Mouse (Mus musculus): Measurements from ENCODE around the gene Sema6b. TPM values are rescaled to one million over a fixed set of nuclear protein-coding genes. Genes with fewer than 3 reads are reported as not detected.

The Sema6b gene
- total RNA-seq, 2 experiments from 2014 or later = 1.5 to 2.0 TPM

GRCm38 (mm10) chr17:56147420-56147819 lies 7.3 kb upstream of the Sema6b start:
- no peak for ATAC-seq (ENCODE audit: poor library complexity, severe bottlenecking)

DNA sequence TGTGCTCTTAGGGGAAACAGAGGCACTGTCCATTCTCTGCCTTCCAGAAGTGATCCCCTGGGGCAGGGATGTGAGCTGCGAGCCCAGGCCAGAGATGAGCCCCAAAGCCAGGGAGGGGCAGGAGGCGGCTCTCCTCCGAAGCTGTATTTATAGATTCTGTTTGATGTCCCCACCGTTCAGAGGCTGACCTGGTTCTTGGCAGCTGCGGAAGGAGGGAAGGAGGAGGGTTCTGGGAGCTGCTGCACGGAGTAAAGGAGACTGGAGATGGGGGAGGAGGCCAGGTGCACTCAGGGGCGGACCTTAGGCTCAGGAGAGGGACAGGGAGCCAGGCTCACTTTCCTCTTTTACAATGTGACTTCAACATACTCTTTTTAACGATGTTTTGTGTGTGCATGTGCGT lies 6.0 kb upstream of the Sema6b start:
- ATAC-seq (ENCODE audit: poor library complexity, severe bottlenecking) = no peak

GRCm38 (mm10) chr17:56144546-56144945 lies 4.4 kb upstream of the Sema6b start:
- no peak for ATAC-seq (ENCODE audit: poor library complexity, severe bottlenecking)

DNA sequence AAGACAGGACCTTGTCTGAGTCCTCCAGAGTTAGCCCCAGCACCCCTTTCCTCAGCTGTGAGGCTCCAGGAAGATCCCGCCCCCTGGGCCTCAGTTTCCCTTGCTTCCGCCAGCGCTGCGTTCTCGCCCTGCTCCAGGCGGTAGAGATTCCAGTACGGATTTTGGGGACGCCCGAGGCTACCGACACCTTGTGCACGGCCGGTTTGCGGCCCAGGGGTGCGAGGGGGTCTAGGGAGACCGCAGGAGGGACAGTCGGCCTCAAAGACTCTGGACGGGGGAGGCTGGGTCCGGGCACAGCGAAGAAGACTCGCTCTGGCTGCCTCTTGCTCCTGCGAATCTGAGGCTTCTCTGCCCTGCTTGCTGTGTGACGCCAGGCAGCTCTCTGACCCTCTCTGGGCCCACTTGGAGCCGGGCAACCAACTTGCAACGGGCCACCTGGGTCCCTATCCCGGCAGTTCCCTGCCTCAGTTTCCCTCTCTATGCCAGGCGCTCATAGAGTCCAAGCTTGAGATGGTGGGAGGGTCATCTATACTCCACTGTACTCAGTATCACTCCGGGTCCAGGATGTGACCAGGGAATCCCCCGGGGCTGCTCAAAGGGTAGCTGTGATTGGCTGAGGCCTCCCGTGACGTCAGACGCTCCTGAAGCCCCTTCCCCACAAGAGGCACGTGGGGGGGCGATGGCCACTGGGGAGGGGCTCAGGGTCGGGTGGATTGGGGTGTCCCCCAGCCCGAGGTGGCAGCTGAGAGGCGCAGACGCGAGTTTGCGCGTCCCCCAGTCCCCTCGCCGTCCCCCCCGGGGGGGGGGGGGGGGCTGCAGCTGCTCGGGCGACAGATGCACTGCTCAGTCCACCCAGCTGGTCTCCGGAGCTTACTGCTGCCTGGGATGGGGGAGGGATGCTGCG lies 1.8 kb upstream of the Sema6b start:
- ATAC-seq (ENCODE audit: poor library complexity, severe bottlenecking) = no peak

DNA sequence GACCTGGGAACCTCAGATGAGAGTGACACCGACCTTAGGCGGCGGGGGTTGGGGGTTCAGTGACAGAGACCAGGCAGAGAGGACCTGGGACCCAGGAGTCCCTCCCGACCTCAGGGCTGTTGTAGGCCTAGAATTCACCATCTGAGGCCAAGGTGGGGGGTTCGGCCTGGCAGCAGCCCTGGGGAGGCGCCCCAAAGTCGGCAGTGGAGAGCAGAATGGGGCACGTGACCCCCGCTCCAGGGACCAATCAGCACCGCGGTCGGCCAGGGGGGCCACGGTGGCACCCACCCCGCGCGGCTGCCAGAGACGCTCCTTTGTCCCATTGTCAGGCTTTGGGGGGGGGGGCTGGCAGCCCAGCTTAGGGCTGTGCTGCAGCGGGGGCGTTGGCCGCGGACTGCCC lies 788 bp downstream of the Sema6b start:
- ATAC-seq (ENCODE audit: poor library complexity, severe bottlenecking) = no peak

GRCm38 (mm10) chr17:56137839-56138613 lies 2.1 kb downstream of the Sema6b start:
- ATAC-seq (ENCODE audit: poor library complexity, severe bottlenecking) = no peak

DNA sequence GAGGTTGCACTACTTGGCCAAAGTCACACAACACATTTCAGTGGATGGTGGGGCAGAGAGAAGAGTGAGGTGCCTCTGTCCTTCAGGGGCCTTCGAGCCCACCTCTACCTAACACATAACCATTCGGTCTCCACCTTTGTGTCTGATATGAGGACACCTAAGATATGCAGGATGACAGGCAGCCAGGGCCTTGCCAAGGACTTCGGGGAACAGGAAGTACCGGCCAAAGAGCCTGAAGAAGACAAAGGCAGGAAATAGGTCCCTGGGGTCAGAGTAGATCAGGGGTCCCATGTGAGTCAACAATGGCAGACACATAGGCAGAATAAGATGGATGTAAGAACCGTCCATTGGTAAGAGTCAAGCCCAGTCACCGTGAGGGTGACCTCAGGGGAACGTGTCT lies 3.6 kb downstream of the Sema6b start:
- ATAC-seq (ENCODE audit: poor library complexity, severe bottlenecking) = no peak

DNA sequence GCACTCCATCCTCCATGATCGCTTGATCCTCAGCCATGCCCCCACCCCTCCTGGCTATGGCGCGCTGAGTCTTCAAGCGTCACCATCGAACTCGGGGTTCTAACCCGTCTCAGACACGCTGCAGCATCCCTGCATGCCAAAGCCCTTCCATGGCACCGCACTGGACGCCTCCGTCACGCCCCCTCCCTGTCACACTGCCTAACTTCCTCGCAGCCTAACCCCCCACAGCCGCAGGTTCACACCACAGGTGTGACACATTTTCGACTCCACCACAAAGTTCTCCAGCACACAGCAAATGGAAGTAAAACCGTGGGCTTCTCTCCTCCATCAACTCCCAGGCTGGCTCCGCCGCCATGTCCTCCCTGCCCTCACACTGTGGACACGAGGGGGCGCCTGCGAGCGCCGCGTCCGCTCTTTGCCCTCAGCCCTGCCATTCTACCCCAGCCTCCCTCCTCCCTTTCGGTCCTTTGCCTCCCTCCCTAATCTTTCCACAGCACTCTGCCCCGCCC lies 5.6 kb downstream of the Sema6b start:
- peak; percentile 77 for ATAC-seq (ENCODE audit: poor library complexity, severe bottlenecking)

- ATAC-seq (ENCODE audit: poor library complexity, severe bottlenecking) = peak; percentile 69
Observed at GRCm38 (mm10) chr17:56133457-56134363, 6.4 kb downstream of the Sema6b start.

DNA sequence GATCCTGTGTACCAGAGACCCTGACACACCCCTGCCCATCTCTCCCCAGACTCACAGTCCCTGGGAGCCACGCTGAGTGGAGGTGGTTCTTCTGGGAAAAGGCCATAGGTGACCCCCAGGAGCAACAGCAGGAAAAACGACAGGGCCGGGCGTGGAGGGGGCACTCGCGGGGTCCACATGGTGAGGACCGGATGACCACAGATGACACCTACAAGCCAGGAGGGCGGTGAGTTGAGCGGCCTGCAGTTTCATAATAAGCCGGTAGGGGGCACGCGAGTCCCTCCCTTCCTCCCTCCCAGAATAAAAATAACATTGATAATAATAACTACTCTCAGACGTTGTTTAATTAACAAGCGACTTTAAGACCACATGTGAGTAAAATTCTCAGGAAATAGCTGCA lies 7.5 kb downstream of the Sema6b start:
- peak; percentile 39 for ATAC-seq (ENCODE audit: poor library complexity, severe bottlenecking)

GRCm38 (mm10) chr17:56131814-56132213 lies 8.3 kb downstream of the Sema6b start:
- no peak for ATAC-seq (ENCODE audit: poor library complexity, severe bottlenecking)

- no peak for ATAC-seq (ENCODE audit: poor library complexity, severe bottlenecking)
Observed at GRCm38 (mm10) chr17:56131136-56131535, 9.0 kb downstream of the Sema6b start.

DNA sequence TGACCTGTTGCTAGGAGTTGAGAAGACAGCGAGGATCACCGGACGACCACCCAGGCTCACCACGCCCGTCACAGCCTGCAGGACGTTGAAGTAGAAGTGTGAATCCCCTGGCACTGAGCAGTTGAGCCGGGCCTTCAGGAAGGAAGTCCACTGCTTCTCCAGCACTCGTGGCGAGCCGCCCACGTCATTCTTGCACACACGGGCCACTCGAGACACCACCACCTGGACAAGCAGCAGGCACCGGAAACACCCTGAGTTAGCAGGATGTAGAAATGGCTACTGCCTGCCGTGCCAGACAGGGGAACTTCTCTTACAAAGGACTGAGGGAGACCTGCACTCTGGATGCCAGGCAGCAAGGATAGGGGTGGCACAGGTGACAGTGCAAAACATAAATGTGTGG lies 11.9 kb downstream of the Sema6b start:
- ATAC-seq (ENCODE audit: poor library complexity, severe bottlenecking) = peak; percentile 78

- ATAC-seq (ENCODE audit: poor library complexity, severe bottlenecking) = no peak
Observed at GRCm38 (mm10) chr17:56126175-56126574, 14.0 kb downstream of the Sema6b start.

DNA sequence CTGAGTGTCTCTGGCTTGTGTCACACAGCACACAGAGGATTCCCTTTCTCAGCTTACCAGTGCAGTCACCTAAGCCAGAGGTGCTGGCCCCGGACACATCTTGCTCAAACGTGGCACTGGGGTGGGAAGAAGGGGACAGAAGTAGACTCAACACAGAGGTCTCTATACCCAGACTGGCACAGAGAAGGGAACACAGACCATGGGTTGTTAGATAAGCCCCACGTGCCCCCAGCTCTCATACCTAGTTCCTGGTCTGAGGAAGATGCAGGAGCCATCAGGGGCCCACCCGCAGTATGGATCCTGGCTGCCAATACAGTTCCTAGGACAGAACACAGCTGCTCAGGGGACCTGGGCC lies 14.9 kb downstream of the Sema6b start:
- no peak for ATAC-seq (ENCODE audit: poor library complexity, severe bottlenecking)

DNA sequence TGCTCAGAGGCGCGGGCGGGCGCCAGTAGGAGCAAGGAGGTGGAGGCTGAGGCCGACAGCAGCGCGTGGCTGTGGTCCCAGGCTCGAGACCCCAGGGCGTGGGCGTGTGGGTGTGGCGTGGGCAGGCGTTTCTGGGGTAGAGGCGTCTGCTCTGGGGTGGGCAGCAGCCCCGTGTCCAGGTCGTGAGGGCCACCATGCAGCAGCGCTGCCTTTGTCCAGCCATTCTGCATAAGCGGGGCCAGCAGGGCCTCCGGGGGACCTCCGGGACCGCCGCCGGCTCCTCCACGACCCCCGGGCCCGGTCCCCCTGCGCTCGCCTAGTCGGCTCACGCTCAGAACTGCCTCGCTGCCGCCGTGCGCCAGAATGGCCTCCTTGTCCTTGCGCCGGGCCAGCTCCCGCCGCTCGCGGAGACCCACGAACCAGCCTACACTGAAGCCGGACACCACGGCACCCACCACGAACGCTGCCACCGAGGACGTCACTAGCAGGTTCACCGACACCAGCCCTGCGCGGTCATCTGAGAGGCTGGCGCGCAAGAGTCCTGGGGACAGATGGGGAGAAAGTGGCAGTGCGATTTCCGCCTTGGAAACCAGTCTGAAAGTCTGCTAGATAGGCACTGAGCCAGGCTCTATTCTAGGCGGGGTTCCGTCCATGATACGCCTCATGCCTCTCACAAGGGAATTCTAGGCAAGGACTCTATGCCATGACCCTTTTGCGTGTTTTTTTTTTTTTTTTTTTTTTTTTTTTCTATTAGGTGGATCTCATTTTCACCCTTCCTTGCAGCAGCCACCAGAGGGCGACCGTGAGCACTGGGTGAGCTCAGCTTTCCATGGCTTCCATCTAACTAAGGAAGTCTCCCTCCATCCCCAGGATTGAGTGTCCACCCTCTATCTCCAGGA lies 15.5 kb downstream of the Sema6b start:
- peak; percentile 39; the same call in 1 of the 2 replicates for ATAC-seq (ENCODE audit: poor library complexity, severe bottlenecking)

- ATAC-seq (ENCODE audit: poor library complexity, severe bottlenecking) = no peak
Observed at GRCm38 (mm10) chr17:56123681-56124340, 16.3 kb downstream of the Sema6b start.

DNA sequence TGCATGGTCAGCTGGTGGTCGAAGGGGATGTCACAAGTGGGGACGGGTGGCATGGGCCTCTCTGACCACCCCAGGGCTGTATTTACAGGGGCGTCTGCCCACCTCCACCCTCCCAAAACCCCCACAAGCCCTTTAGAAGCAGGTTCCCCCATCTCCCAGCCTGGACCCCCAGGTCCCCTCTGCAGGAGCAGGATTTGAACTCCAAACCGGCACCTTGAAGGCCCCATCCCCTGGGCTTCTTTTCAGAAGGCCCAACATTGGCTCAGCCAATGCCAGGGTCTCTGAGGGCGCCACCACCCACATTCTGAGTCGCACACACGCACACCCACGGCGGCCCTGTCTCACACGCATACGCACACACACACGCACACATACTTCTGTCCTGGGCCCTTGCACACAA lies 17.0 kb downstream of the Sema6b start:
- no peak for ATAC-seq (ENCODE audit: poor library complexity, severe bottlenecking)

DNA sequence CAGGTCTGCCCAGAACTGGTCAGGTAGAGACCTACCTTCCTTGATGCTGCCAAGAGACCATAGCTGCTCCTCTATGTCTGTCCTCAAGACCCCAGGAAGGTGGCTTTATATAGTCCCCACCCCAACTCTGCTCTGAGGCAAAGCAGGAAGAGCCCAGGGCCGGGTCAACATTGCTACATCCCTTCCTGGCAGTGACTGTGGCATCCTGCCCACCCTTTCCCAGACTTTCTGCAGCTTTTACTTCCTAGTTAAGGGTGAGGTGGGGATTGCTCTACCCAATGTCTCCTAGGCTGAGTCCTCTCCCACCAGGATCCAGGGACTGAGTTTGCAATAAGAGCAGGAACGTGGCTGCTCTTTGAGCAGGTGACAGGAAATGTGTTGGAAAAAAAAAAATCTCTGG lies 18.3 kb downstream of the Sema6b start, which contains the start of gene Lrg1:
Gene Lrg1, minus strand, starts transcription at position 176 of the 400 bp plus-strand sequence.
- peak; percentile 21 for ATAC-seq (ENCODE audit: poor library complexity, severe bottlenecking)
